Mouse (Mus musculus) lung, embryonic 14.5 days (tissue): ENCODE results near the gene Col13a1. TPM values are rescaled to one million over a fixed set of nuclear protein-coding genes. Genes with fewer than 3 reads are reported as not detected.
A peak's percentile ranks its signal among the peaks of the same experiment; 100 is the strongest.

Source experiments
- ATAC-seq: fragments of 200-750 bp; cut with Nextera tagmentation; 2 replicates; pipeline ENCODE4 v1.8.0; 2017; ENCODE audit warnings: mild to moderate bottlenecking, moderate TSS enrichment, moderate library complexity; ENCODE audit not compliant: insufficient read depth
- DNase-seq: peaks from one replicate; pipeline ENCODE4 v3.0.0-alpha.2; 2015
- H3K27ac ChIP-seq: fragments of 300-500 bp; sonication (generic); 2 replicates; pipeline ENCODE4 v1.5.1; 2014; ENCODE audit warnings: low read depth, mild to moderate bottlenecking, moderate library complexity
- H3K27me3 ChIP-seq: fragments of 300-500 bp; sonication (generic); 2 replicates; pipeline ENCODE4 v1.6.1; 2014; ENCODE audit warnings: low read length, control low read depth; ENCODE audit not compliant: insufficient read depth
- H3K36me3 ChIP-seq: fragments of 300-500 bp; sonication (generic); 2 replicates; pipeline ENCODE4 v1.6.1; 2014; ENCODE audit warnings: control low read depth; ENCODE audit not compliant: insufficient read depth
- H3K4me1 ChIP-seq: fragments of 300-500 bp; sonication (generic); 2 replicates; pipeline ENCODE4 v1.6.1; 2014; ENCODE audit warnings: antibody characterized with exemption, control low read depth; ENCODE audit not compliant: insufficient read depth
- H3K4me2 ChIP-seq: fragments of 300-500 bp; sonication (generic); 2 replicates; pipeline ENCODE4 v1.6.1; 2014; ENCODE audit warnings: mild to moderate bottlenecking
- H3K4me3 ChIP-seq: fragments of 300-500 bp; sonication (generic); 2 replicates; pipeline ENCODE4 v1.5.1; 2014; ENCODE audit warnings: low read depth, low read length
- H3K9ac ChIP-seq: fragments of 300-500 bp; sonication (generic); 2 replicates; pipeline ENCODE4 v1.6.1; 2014
- H3K9me3 ChIP-seq: fragments of 300-500 bp; sonication (generic); 2 replicates; pipeline ENCODE4 v1.6.1; 2016; ENCODE audit warnings: low read depth, low read length, control low read depth
- CTCF ChIP-seq: IDR thresholded peaks from 2 replicates; pipeline ENCODE4 v1.5.1; 2016; ENCODE audit warnings: antibody characterized with exemption, low read depth
- WGBS: fragments of 180-500 bp; shearing (Covaris S2); extraction: QIAGEN DNeasy Blood & Tissue Kit; methylation state at CpG from one replicate; pipeline ENCODE4 v1.1.7; 2014; 5-methylcytosine and 5-hydroxymethylcytosine counted together
- polyA plus RNA-seq: library from polyadenylated mRNA; unstranded; fragments of >200 nt; fragmentation: Nextera tagmentation; extraction: Ambion mirVana; gene quantifications from 2 replicates; pipeline ENCODE4 v1.2.1, GENCODE M21; 2014

Gene Col13a1
- polyA plus RNA-seq, 1 experiment from 2014 or later, result 26.8 TPM

GRCm38 (mm10) chr10:61826753-61827435, 152.0 kb downstream of the Col13a1 start:
- ATAC-seq, result peak; percentile 61; the same call in 1 of the 2 replicates
- Histone ChIP-seq H3K4me2 (no peak overlapping the region), H3K27me3 (no peaks in the 10 kb centered on the region), H3K4me3 (no peak overlapping the region), H3K9ac (no peak overlapping the region), H3K4me1 (peaks cover 8% of the 10 kb centered on the region; the same call in 1 of the 2 replicates), H3K27ac (peak overlapping the region; percentile 56), H3K9me3 (no peaks in the 10 kb centered on the region), H3K36me3 (no peaks in the 10 kb centered on the region)
- 31% methylated on average over 16 of the region's 16 CpGs for WGBS
- DNase-seq, result peak; percentile 65
- TF ChIP-seq CTCF, result no peak

- DNase-seq (no peak), ATAC-seq (no peak)
- Histone ChIP-seq H3K4me1 (peaks cover 8% of the 10 kb centered on the region; the same call in 1 of the 2 replicates), H3K4me3 (no peak overlapping the region), H3K36me3 (no peaks in the 10 kb centered on the region), H3K9ac (no peak overlapping the region), H3K4me2 (no peak overlapping the region), H3K9me3 (no peaks in the 10 kb centered on the region), H3K27me3 (no peaks in the 10 kb centered on the region), H3K27ac (no peak overlapping the region)
- TF ChIP-seq CTCF, result no peak
- WGBS, result 54% methylated on average over 13 of the region's 13 CpGs
These were observed 152.7 kb downstream of the Col13a1 start for GRCm38 (mm10) chr10:61825979-61826752.

- Histone ChIP-seq H3K9ac (no peak overlapping the region), H3K36me3 (no peaks in the 10 kb centered on the region), H3K4me3 (no peak overlapping the region), H3K4me2 (no peak overlapping the region), H3K27me3 (no peaks in the 10 kb centered on the region), H3K27ac (no peak overlapping the region), H3K4me1 (peaks cover 5% of the 10 kb centered on the region; the same call in 1 of the 2 replicates), H3K9me3 (no peaks in the 10 kb centered on the region)
- WGBS, result 48% methylated on average over 5 of the region's 5 CpGs
- DNase-seq (no peak), ATAC-seq (no peak)
- TF ChIP-seq CTCF, result no peak
These were observed 153.4 kb downstream of the Col13a1 start for GRCm38 (mm10) chr10:61825536-61825935.

- ATAC-seq (no peak), DNase-seq (no peak)
- H3K4me1 ChIP-seq, result peaks cover 5% of the 10 kb centered on the region; the same call in 1 of the 2 replicates
- H3K9ac ChIP-seq, result no peak overlapping the region
- 18% methylated on average over 4 of the region's 4 CpGs for WGBS
- H3K36me3 ChIP-seq, result no peaks in the 10 kb centered on the region
- TF ChIP-seq CTCF, result no peak
- H3K4me3 ChIP-seq, result no peak overlapping the region
- no peak overlapping the region for H3K4me2 ChIP-seq
- no peak overlapping the region for H3K27ac ChIP-seq
- no peaks in the 10 kb centered on the region for H3K27me3 ChIP-seq
- no peaks in the 10 kb centered on the region for H3K9me3 ChIP-seq
These were observed 155.2 kb downstream of the Col13a1 start for GRCm38 (mm10) chr10:61823731-61824115.

DNA sequence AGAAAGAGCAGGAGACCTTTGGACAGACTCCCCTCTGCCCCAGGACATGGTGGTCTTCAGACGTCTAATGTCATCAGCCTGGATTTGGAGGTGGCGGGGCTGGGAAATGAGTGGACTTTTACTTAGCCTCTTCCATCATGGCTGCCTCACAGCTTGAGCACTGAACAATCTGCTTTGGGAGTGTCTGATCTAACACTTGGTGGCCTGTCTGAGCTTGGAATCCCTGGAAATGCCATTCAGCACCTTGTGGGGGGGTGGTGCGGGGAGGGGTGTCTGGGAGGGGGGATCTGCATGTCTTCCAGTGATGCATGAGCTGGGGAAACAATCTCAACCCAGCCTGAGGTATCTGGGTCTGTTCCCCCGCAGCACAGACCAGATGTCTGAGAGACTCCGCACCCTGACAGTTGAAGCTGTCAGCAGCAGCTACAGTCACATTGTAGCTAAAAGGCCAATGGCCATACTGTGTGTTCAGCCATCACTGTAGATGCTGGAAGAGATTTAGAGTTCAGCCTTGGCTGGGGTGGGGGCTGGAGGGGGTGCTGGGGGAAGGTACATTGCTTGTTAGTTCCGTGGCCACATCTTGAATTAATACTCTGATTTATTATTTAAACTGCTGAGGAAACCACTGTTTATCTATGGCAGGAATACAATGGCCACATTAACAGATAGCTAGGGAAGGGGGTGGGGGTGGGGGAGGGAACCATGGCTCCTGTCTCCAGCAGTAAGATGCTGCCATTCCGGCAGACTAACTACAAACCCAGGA, 155.8 kb downstream of the Col13a1 start:
- Histone ChIP-seq H3K4me2 (no peak overlapping the region), H3K4me3 (no peak overlapping the region), H3K27ac (no peak overlapping the region), H3K36me3 (no peaks in the 10 kb centered on the region), H3K4me1 (peaks cover 5% of the 10 kb centered on the region; the same call in 1 of the 2 replicates), H3K9me3 (no peaks in the 10 kb centered on the region), H3K9ac (no peak overlapping the region), H3K27me3 (no peaks in the 10 kb centered on the region)
- ATAC-seq (no peak), DNase-seq (no peak)
- 32% methylated on average over 7 of the region's 7 CpGs for WGBS
- TF ChIP-seq CTCF, result no peak

DNA sequence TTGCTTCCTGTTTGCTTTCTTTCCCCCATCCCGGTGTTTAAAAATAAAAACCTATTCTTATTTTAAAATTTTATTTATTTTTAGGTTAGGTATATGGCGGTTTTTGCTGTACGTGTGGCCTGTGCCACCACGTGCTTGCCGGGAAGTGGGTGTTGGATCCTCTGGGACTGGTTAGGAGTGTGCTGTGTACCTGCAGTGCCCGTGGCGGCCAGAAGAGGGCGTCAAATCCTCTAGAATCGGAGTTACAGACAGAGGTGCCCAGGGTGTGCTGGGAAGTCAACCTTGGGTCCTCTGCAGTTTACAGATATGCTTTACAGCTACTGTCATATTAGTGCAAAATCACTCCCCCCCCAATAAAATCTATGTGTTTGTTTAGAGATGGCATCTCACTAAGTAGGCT, 158.9 kb downstream of the Col13a1 start:
- Histone ChIP-seq H3K9me3 (no peaks in the 10 kb centered on the region), H3K4me3 (no peak overlapping the region), H3K36me3 (no peaks in the 10 kb centered on the region), H3K4me1 (no peaks in the 10 kb centered on the region), H3K27me3 (no peaks in the 10 kb centered on the region), H3K9ac (no peak overlapping the region), H3K4me2 (no peak overlapping the region), H3K27ac (no peak overlapping the region)
- DNase-seq (no peak), ATAC-seq (no peak)
- TF ChIP-seq CTCF, result peak; percentile 50
- 47% methylated on average over 9 of the region's 9 CpGs for WGBS

- DNase-seq, result no peak
- no peak for TF ChIP-seq CTCF
- no peaks in the 10 kb centered on the region for H3K4me1 ChIP-seq
- no peak for ATAC-seq
- WGBS, result 44% methylated on average over 5 of the region's 5 CpGs
- no peaks in the 10 kb centered on the region for H3K27me3 ChIP-seq
- H3K36me3 ChIP-seq, result no peaks in the 10 kb centered on the region
- H3K4me2 ChIP-seq, result no peak overlapping the region
- no peaks in the 10 kb centered on the region for H3K9me3 ChIP-seq
- H3K4me3 ChIP-seq, result no peak overlapping the region
- no peak overlapping the region for H3K27ac ChIP-seq
- H3K9ac ChIP-seq, result no peak overlapping the region
These were observed 166.9 kb downstream of the Col13a1 start for GRCm38 (mm10) chr10:61811987-61812386.
